Mouse (Mus musculus) forebrain, postnatal 0 days (tissue): ENCODE measurements around the gene Dcbld1. TPM values are rescaled to one million over a fixed set of nuclear protein-coding genes. Genes with fewer than 3 reads are reported as not detected.

Experiments used
- ATAC-seq: fragments of 200-750 bp; cut with Nextera tagmentation; 2 replicates; pipeline ENCODE4 v1.8.0; 2017; ENCODE audit warnings: mild to moderate bottlenecking, moderate library complexity
- DNase-seq: peaks from one replicate; pipeline ENCODE4 v3.0.0-alpha.2; 2015
- H3K27ac ChIP-seq: fragments of 300-500 bp; sonication (generic); 2 replicates; pipeline ENCODE4 v1.5.1; 2014; ENCODE audit warnings: low read depth, mild to moderate bottlenecking, antibody characterized with exemption, low read length, moderate library complexity, mixed read lengths
- H3K27me3 ChIP-seq: fragments of 300-500 bp; sonication (generic); 2 replicates; pipeline ENCODE4 v1.6.1; 2014; ENCODE audit warnings: mild to moderate bottlenecking, low read length, mixed read lengths; ENCODE audit not compliant: insufficient read depth
- H3K36me3 ChIP-seq: fragments of 300-500 bp; sonication (generic); 2 replicates; pipeline ENCODE4 v1.6.1; 2014; ENCODE audit warnings: mild to moderate bottlenecking, moderate library complexity; ENCODE audit not compliant: insufficient read depth
- H3K4me1 ChIP-seq: fragments of 300-500 bp; sonication (generic); 2 replicates; pipeline ENCODE4 v1.6.1; 2014; ENCODE audit warnings: antibody characterized with exemption; ENCODE audit not compliant: insufficient read depth
- H3K4me2 ChIP-seq: fragments of 300-500 bp; sonication (generic); 2 replicates; pipeline ENCODE4 v1.6.1; 2014; ENCODE audit warnings: low read depth, mild to moderate bottlenecking, moderate library complexity
- H3K4me3 ChIP-seq: fragments of 300-500 bp; sonication (generic); 2 replicates; pipeline ENCODE4 v1.5.1; 2014; ENCODE audit warnings: low read depth, low read length, mixed read lengths
- H3K9ac ChIP-seq: fragments of 300-500 bp; sonication (generic); 2 replicates; pipeline ENCODE4 v1.6.1; 2014; ENCODE audit warnings: mild to moderate bottlenecking
- H3K9me3 ChIP-seq: fragments of 300-500 bp; sonication (generic); 2 replicates; pipeline ENCODE4 v1.6.1; 2016; ENCODE audit warnings: low read length
- CTCF ChIP-seq: sonication (generic); IDR thresholded peaks from 2 replicates; pipeline ENCODE4 v1.5.1; 2016; ENCODE audit warnings: antibody characterized with exemption, control low read depth, low read depth
- WGBS: fragments of 180-500 bp; shearing (Covaris S2); extraction: QIAGEN DNeasy Blood & Tissue Kit; methylation state at CpG from one replicate; pipeline ENCODE4 v1.1.7; 2014; 5-methylcytosine and 5-hydroxymethylcytosine counted together
- polyA plus RNA-seq: library from polyadenylated mRNA; unstranded; fragments of >200 nt; fragmentation: Nextera tagmentation; extraction: Ambion mirVana; gene quantifications from 2 replicates; pipeline ENCODE4 v1.2.1, GENCODE M21; 2015
- total RNA-seq: library from RNA; depleted of rRNA; stranded (reverse); fragments of >200 nt; gene quantifications from 2 replicates; pipeline ENCODE4 v1.2.3, GENCODE M21; 2014

Dcbld1 gene
- total and polyA plus RNA-seq, 2 experiments from 2014 or later: 11.3 to 19.1 TPM

DNA sequence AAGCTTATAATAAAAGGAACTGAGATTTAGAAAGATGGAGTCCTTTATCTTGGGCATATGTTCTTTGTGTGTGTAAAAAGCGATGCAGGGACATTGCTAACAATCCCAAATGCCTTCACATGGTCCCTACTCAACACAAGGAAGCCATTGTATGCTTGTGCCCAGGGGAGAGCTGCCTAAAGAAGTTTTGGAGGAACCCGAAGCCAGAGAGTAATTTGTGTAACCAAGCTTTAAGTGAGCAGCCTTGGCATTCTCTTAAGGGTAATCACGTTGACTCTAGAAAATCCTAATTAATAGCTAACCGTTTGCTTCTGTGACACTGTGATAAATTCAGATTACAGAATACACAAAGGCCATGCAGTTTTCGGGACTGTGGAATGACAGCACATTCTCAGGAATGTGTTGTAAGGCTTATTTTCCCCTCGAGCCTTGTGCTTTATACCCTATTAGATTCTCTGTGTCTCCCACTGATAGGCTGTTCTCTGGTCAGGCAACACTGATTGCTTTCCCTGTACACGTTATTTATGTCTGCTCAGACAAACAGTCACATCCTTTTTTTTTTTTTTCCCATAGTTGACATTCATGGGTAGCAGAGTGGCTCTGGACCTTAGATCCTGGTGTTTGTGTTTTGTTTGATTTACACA lies 9.4 kb downstream of the Dcbld1 start:
- H3K27ac ChIP-seq: no peak overlapping the region
- H3K9ac ChIP-seq: no peak overlapping the region
- ATAC-seq (no peak), DNase-seq (no peak)
- no peaks in the 10 kb centered on the region for H3K4me1 ChIP-seq
- no peak for TF ChIP-seq CTCF
- H3K36me3 ChIP-seq: no peaks in the 10 kb centered on the region
- WGBS: 19% methylated on average over 7 of the region's 7 CpGs
- no peaks in the 10 kb centered on the region for H3K27me3 ChIP-seq
- no peak overlapping the region for H3K4me3 ChIP-seq
- no peaks in the 10 kb centered on the region for H3K9me3 ChIP-seq
- H3K4me2 ChIP-seq: no peak overlapping the region

DNA sequence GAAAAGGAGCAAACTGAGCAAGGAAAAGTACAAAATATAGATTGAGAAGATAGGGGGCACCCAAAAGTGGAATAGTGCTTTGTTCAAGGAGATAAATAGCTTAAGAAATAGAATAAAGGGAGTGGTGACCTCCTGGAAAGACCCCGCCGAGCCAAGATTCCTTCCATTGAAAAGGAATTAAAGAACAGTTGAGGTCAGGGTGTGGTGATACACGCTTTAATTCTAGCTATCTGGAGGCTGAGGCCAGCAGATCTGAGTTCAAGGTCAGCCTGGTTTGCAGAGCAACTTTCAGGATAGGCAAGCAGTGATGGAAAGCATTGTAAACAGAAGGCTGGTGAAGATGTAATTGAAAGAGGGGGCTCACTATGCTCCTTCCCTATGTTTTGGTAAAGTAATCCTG lies 12.8 kb downstream of the Dcbld1 start:
- Histone ChIP-seq H3K9ac (no peak overlapping the region), H3K36me3 (no peaks in the 10 kb centered on the region), H3K27ac (no peak overlapping the region), H3K4me1 (no peaks in the 10 kb centered on the region), H3K4me3 (no peak overlapping the region), H3K9me3 (no peaks in the 10 kb centered on the region), H3K27me3 (no peaks in the 10 kb centered on the region), H3K4me2 (no peak overlapping the region)
- ATAC-seq (no peak), DNase-seq (no peak)
- 53% methylated on average over 3 of the region's 3 CpGs for WGBS
- no peak for TF ChIP-seq CTCF

DNA sequence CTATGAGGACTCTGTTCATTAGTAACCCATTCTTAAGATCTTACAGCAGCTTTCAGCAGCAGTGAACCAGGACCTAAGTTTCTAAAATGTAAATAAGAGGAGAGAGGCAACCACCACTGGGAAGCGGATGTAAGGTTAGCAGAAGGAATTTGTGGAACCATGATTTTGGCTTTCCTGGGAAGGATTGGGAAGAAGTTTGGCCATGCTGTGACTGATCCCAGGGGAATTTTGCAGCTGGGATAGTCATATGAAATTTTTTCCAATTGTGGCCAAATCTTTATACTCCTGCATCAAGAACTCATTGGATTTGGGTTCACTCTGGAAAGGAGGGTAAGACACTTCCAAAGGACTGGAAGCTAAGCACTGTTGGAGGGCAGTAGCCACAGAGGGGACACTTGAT lies 18.8 kb downstream of the Dcbld1 start:
- no peak for TF ChIP-seq CTCF
- H3K4me3 ChIP-seq: no peak overlapping the region
- no peak overlapping the region for H3K9ac ChIP-seq
- 82% methylated on average over 1 of the region's 1 CpGs for WGBS
- H3K36me3 ChIP-seq: no peaks in the 10 kb centered on the region
- H3K27ac ChIP-seq: no peak overlapping the region
- H3K9me3 ChIP-seq: no peaks in the 10 kb centered on the region
- no peak overlapping the region for H3K4me2 ChIP-seq
- H3K4me1 ChIP-seq: no peaks in the 10 kb centered on the region
- no peak for DNase-seq
- H3K27me3 ChIP-seq: no peaks in the 10 kb centered on the region
- no peak for ATAC-seq

GRCm38 (mm10) chr10:52253426-52253825 lies 20.0 kb downstream of the Dcbld1 start:
- ATAC-seq: no peak; the same call in 1 of the 2 replicates
- WGBS: 43% methylated on average over 11 of the region's 11 CpGs
- no peaks in the 10 kb centered on the region for H3K4me1 ChIP-seq
- H3K4me3 ChIP-seq: no peak overlapping the region
- TF ChIP-seq CTCF: no peak
- no peak overlapping the region for H3K4me2 ChIP-seq
- H3K27ac ChIP-seq: no peak overlapping the region
- no peak overlapping the region for H3K9ac ChIP-seq
- no peaks in the 10 kb centered on the region for H3K9me3 ChIP-seq
- no peak for DNase-seq
- no peaks in the 10 kb centered on the region for H3K27me3 ChIP-seq
- H3K36me3 ChIP-seq: no peaks in the 10 kb centered on the region

GRCm38 (mm10) chr10:52257768-52258167 lies 24.3 kb downstream of the Dcbld1 start:
- no peak overlapping the region for H3K4me2 ChIP-seq
- H3K9ac ChIP-seq: no peak overlapping the region
- WGBS: 80% methylated on average over 2 of the region's 2 CpGs
- H3K36me3 ChIP-seq: no peaks in the 10 kb centered on the region
- no peak for DNase-seq
- no peak overlapping the region for H3K4me3 ChIP-seq
- TF ChIP-seq CTCF: no peak
- H3K27me3 ChIP-seq: no peaks in the 10 kb centered on the region
- no peaks in the 10 kb centered on the region for H3K9me3 ChIP-seq
- no peaks in the 10 kb centered on the region for H3K4me1 ChIP-seq
- no peak overlapping the region for H3K27ac ChIP-seq
- no peak for ATAC-seq

- no peaks in the 10 kb centered on the region for H3K27me3 ChIP-seq
- no peaks in the 10 kb centered on the region for H3K9me3 ChIP-seq
- ATAC-seq (no peak), DNase-seq (no peak)
- no peak overlapping the region for H3K4me2 ChIP-seq
- H3K4me1 ChIP-seq: no peaks in the 10 kb centered on the region
- 58% methylated on average over 13 of the region's 13 CpGs for WGBS
- no peak overlapping the region for H3K27ac ChIP-seq
- no peak overlapping the region for H3K9ac ChIP-seq
- TF ChIP-seq CTCF: no peak
- H3K36me3 ChIP-seq: no peaks in the 10 kb centered on the region
- H3K4me3 ChIP-seq: no peak overlapping the region
These were observed 24.9 kb downstream of the Dcbld1 start for GRCm38 (mm10) chr10:52258180-52258948.

DNA sequence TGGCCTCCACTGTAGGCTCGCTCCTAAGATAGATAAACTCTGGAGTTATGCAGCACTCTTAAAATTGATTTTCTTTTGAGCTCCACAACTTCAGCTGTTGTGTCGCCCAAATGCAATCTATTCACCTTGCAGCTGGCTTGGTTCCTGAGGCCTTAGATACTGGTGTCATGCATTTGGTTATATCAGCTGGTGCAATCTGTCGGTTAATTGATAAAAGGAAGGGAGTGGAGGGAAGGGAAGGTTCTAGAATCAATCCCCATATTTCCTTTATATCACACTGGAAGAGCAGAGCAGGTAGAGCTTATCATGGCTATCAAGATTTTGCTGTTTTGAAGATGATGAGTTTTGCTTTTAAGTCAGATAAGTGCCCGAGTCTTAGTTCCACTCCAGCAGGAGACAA lies 26.8 kb downstream of the Dcbld1 start:
- no peaks in the 10 kb centered on the region for H3K9me3 ChIP-seq
- H3K4me1 ChIP-seq: no peaks in the 10 kb centered on the region
- DNase-seq (no peak), ATAC-seq (no peak)
- 92% methylated on average over 4 of the region's 4 CpGs for WGBS
- H3K9ac ChIP-seq: no peak overlapping the region
- no peak overlapping the region for H3K4me2 ChIP-seq
- H3K27me3 ChIP-seq: no peaks in the 10 kb centered on the region
- H3K36me3 ChIP-seq: 0 out of 2 replicates have a peak, but pooled peaks cover 3% of the 10 kb centered on the region
- TF ChIP-seq CTCF: no peak
- no peak overlapping the region for H3K27ac ChIP-seq
- H3K4me3 ChIP-seq: no peak overlapping the region
